Mouse (Mus musculus) heart, embryonic 12.5 days (tissue): ENCODE measurements around the gene Apoc4. TPM values are rescaled to one million over a fixed set of nuclear protein-coding genes. Genes with fewer than 3 reads are reported as not detected.

Source experiments
- polyA plus RNA-seq: library from polyadenylated mRNA; unstranded; fragments of >200 nt; fragmentation: Nextera tagmentation; extraction: Ambion mirVana; gene quantifications from 2 replicates; pipeline ENCODE4 v1.2.1, GENCODE M21; 2016

The Apoc4 gene
- polyA plus RNA-seq, 1 experiment from 2014 or later = 0.41 TPM

Other genes starting within 250 kb of the Apoc4 start
- gene Mark4, start 222.7 kb downstream of the Apoc4 start, polyA plus RNA-seq = 11.4 and 11.7 TPM in 2 replicates
- 2.9 and 3.1 TPM in 2 replicates for gene Exoc3l2, start 218.1 kb downstream of the Apoc4 start, polyA plus RNA-seq
- gene Bloc1s3, start 173.1 kb downstream of the Apoc4 start, polyA plus RNA-seq = 2.4 TPM in 2 replicates
- 66.4 and 74.0 TPM in 2 replicates for gene Trappc6a, start 173.1 kb downstream of the Apoc4 start, polyA plus RNA-seq
- 0.08 TPM in 1 of 2 replicates, not detected in the other for gene Nkpd1, start 163.6 kb downstream of the Apoc4 start, polyA plus RNA-seq
- 26.2 and 26.5 TPM in 2 replicates for gene Ppp1r37, start 118.4 kb downstream of the Apoc4 start, polyA plus RNA-seq
- 0.32 and 0.36 TPM in 2 replicates for gene Zfp296, start 104.2 kb downstream of the Apoc4 start, polyA plus RNA-seq
- gene Gemin7, start 103.9 kb downstream of the Apoc4 start, polyA plus RNA-seq = 118 and 121 TPM in 2 replicates
- gene Clasrp, start 77.0 kb downstream of the Apoc4 start, polyA plus RNA-seq = 37.1 and 40.6 TPM in 2 replicates
- gene Relb, start 52.0 kb downstream of the Apoc4 start, polyA plus RNA-seq = 4.6 and 4.7 TPM in 2 replicates
- 99.8 and 107 TPM in 2 replicates for gene Clptm1, start 16.4 kb downstream of the Apoc4 start, polyA plus RNA-seq
- 1.6 and 5.4 TPM in 2 replicates for gene Apoc2, start 3.5 kb downstream of the Apoc4 start, polyA plus RNA-seq
- not detected in 2 replicates for gene Gm44805, start 56 bp downstream of the Apoc4 start, polyA plus RNA-seq
- gene Apoc1, start 11.2 kb upstream of the Apoc4 start, polyA plus RNA-seq = 6.7 and 8.9 TPM in 2 replicates
- gene Apoe, start 17.7 kb upstream of the Apoc4 start, polyA plus RNA-seq = 399 and 400 TPM in 2 replicates
- 160 and 166 TPM in 2 replicates for gene Tomm40, start 34.0 kb upstream of the Apoc4 start, polyA plus RNA-seq
- 99.1 and 101 TPM in 2 replicates for gene Nectin2, start 69.0 kb upstream of the Apoc4 start, polyA plus RNA-seq
- 232 and 245 TPM in 2 replicates for gene Bcam, start 89.5 kb upstream of the Apoc4 start, polyA plus RNA-seq
- 0.27 TPM in 1 of 2 replicates, not detected in the other for gene Cblc, start 115.3 kb upstream of the Apoc4 start, polyA plus RNA-seq
- gene Bcl3, start 141.3 kb upstream of the Apoc4 start, polyA plus RNA-seq = 1.4 and 1.7 TPM in 2 replicates
- gene Gm19345, start 170.5 kb upstream of the Apoc4 start, polyA plus RNA-seq = not detected in 2 replicates
- not detected in 2 replicates for gene Ceacam16, start 179.8 kb upstream of the Apoc4 start, polyA plus RNA-seq
- gene Ceacam19, start 206.5 kb upstream of the Apoc4 start, polyA plus RNA-seq = not detected in 2 replicates
- 15.7 and 16.0 TPM in 2 replicates for gene Pvr, start 239.7 kb upstream of the Apoc4 start, polyA plus RNA-seq